Mouse (Mus musculus) MEL (cell line): ENCODE data around the gene Upb1.

Experiments
- CTCF ChIP-seq, 3 experiments: IDR thresholded peaks in 2 of 3; conservative IDR thresholded peaks in 1 of 3; 2 replicates each; pipeline ENCODE4 v1.5.1; 2011 to 2012; ENCODE audit warnings: low read length in 3 of 3, low read depth in 2 of 3, mild to moderate bottlenecking in 2 of 3, improper control_type of control experiment in 1 of 3, inconsistent platforms in 1 of 3, mixed read lengths in 1 of 3, moderate library complexity in 1 of 3; ENCODE audit not compliant: control insufficient read depth in 1 of 3, insufficient read depth in 1 of 3, poor library complexity in 1 of 3, severe bottlenecking in 1 of 3
- E2F4 ChIP-seq: IDR thresholded peaks from 2 replicates; pipeline ENCODE4 v1.6.1; 2011; ENCODE audit warnings: low read depth, low read length, improper control_type of control experiment, borderline replicate concordance
- POLR2A ChIP-seq, 2 experiments: IDR thresholded peaks; 2 replicates each; pipeline ENCODE4 v1.6.1; 2011 to 2012; ENCODE audit warnings: low read length in 2 of 2, mild to moderate bottlenecking in 2 of 2, control low read depth in 1 of 2, improper control_type of control experiment in 1 of 2, low read depth in 1 of 2, moderate library complexity in 1 of 2; ENCODE audit not compliant: control insufficient read depth in 1 of 2, insufficient read depth in 1 of 2, poor library complexity in 1 of 2

DNA sequence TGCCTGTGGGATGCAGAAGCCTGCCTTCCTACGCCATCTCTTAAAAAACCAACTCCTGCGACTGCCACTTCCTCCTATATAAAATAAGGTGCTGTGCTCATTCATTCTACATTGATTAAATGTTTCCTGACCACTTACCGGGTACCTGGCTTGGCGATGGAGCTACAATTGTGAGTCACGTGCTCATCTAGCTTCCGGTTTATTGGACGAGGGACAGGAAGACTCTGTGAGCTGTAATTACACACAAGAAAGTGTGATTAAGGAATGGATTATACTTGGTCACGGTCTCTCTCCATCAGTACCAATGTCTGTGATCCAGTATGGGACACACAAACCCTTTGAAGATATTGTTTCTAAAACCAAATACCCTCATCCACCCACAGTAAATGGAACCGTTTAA lies 36.1 kb upstream of the Upb1 start:
- TF ChIP-seq POLR2A (IDR thresholded peaks at IDR 0.05; ENCODE audit: control insufficient read depth in 1 of 2, insufficient read depth in 1 of 2, low read depth in 1 of 2, low read length in 2 of 2, poor library complexity in 1 of 2) (no peak), CTCF (IDR thresholded peaks at IDR 0.05 in 2 of 3, conservative IDR thresholded peaks at IDR 0.05 in 1 of 3; ENCODE audit: control insufficient read depth in 1 of 3, insufficient read depth in 1 of 3, low read depth in 2 of 3, low read length in 3 of 3, poor library complexity in 1 of 3, severe bottlenecking in 1 of 3) (no peak), E2F4 (no peak)
